Mouse (Mus musculus): ENCODE results near the gene Tuba1c. TPM values are rescaled to one million over a fixed set of nuclear protein-coding genes. Genes with fewer than 3 reads are reported as not detected.
A peak's percentile ranks its signal among the peaks of the same experiment; 100 is the strongest.

Tuba1c gene
- polyA plus RNA-seq, 1 experiment from 2014 or later: 315 TPM

GRCm38 (mm10) chr15:98993865-98994264, 35.8 kb upstream of the Tuba1c start:
- Histone ChIP-seq H3K36me3 (ENCODE audit: control insufficient read depth, insufficient read depth) (no peaks in the 10 kb centered on the region), H3K4me3 (ENCODE audit: low read depth, low read length) (peak overlapping the region; percentile 36; the same call in 1 of the 2 replicates), H3K4me1 (replicated peaks; ENCODE audit: control insufficient read depth, insufficient read depth, low read length) (no peaks in the 10 kb centered on the region), H3K9ac (ENCODE audit: low read depth, low read length) (peak overlapping the region; percentile 32; the same call in 1 of the 2 replicates), H3K27me3 (replicated peaks; ENCODE audit: control insufficient read depth, insufficient read depth, low read length) (no peaks in the 10 kb centered on the region), H3K9me3 (ENCODE audit: control insufficient read depth) (no peaks in the 10 kb centered on the region), H3K27ac (ENCODE audit: low read depth, low read length) (peak overlapping the region; percentile 96; the same call in 1 of the 2 replicates), H3K4me2 (replicated peaks; ENCODE audit: low read depth) (peak overlapping the region; percentile 74; the same call in 1 of the 2 replicates)
- TF ChIP-seq CTCF (IDR thresholded peaks at IDR 0.05; ENCODE audit: low read depth): peak; percentile 94
- peak; percentile 25; the same call in 1 of the 2 replicates for ATAC-seq
- WGBS: 2% methylated on average over 11 of the region's 11 CpGs

GRCm38 (mm10) chr15:98994957-98995520, 34.7 kb upstream of the Tuba1c start:
- H3K9me3 ChIP-seq (ENCODE audit: control insufficient read depth): no peaks in the 10 kb centered on the region
- no peak overlapping the region for H3K4me2 ChIP-seq (replicated peaks; ENCODE audit: low read depth)
- no peak overlapping the region for H3K27ac ChIP-seq (ENCODE audit: low read depth, low read length)
- H3K9ac ChIP-seq (ENCODE audit: low read depth, low read length): no peak overlapping the region
- no peaks in the 10 kb centered on the region for H3K4me1 ChIP-seq (replicated peaks; ENCODE audit: control insufficient read depth, insufficient read depth, low read length)
- no peak overlapping the region for H3K4me3 ChIP-seq (ENCODE audit: low read depth, low read length)
- H3K27me3 ChIP-seq (replicated peaks; ENCODE audit: control insufficient read depth, insufficient read depth, low read length): no peaks in the 10 kb centered on the region
- ATAC-seq: no peak
- 83% methylated on average over 9 of the region's 9 CpGs for WGBS
- no peaks in the 10 kb centered on the region for H3K36me3 ChIP-seq (ENCODE audit: control insufficient read depth, insufficient read depth)
- TF ChIP-seq CTCF (IDR thresholded peaks at IDR 0.05; ENCODE audit: low read depth): no peak

- H3K9me3 ChIP-seq (ENCODE audit: control insufficient read depth): no peaks in the 10 kb centered on the region
- no peak overlapping the region for H3K9ac ChIP-seq (ENCODE audit: low read depth, low read length)
- H3K4me1 ChIP-seq (replicated peaks; ENCODE audit: control insufficient read depth, insufficient read depth, low read length): no peaks in the 10 kb centered on the region
- no peaks in the 10 kb centered on the region for H3K27me3 ChIP-seq (replicated peaks; ENCODE audit: control insufficient read depth, insufficient read depth, low read length)
- no peak overlapping the region for H3K27ac ChIP-seq (ENCODE audit: low read depth, low read length)
- no peak for ATAC-seq
- H3K36me3 ChIP-seq (ENCODE audit: control insufficient read depth, insufficient read depth): no peaks in the 10 kb centered on the region
- WGBS: 86% methylated on average over 7 of the region's 7 CpGs
- H3K4me3 ChIP-seq (ENCODE audit: low read depth, low read length): no peak overlapping the region
- H3K4me2 ChIP-seq (replicated peaks; ENCODE audit: low read depth): no peak overlapping the region
- TF ChIP-seq CTCF (IDR thresholded peaks at IDR 0.05; ENCODE audit: low read depth): no peak
Observed at GRCm38 (mm10) chr15:98996840-98997239, 32.9 kb upstream of the Tuba1c start.

GRCm38 (mm10) chr15:98997938-98998774, 31.5 kb upstream of the Tuba1c start:
- no peak overlapping the region for H3K9ac ChIP-seq (ENCODE audit: low read depth, low read length)
- H3K4me2 ChIP-seq (replicated peaks; ENCODE audit: low read depth): no peak overlapping the region
- peak; percentile 52 for ATAC-seq
- 26% methylated on average over 13 of the region's 13 CpGs for WGBS
- no peaks in the 10 kb centered on the region for H3K27me3 ChIP-seq (replicated peaks; ENCODE audit: control insufficient read depth, insufficient read depth, low read length)
- H3K27ac ChIP-seq (ENCODE audit: low read depth, low read length): no peak overlapping the region
- H3K36me3 ChIP-seq (ENCODE audit: control insufficient read depth, insufficient read depth): no peaks in the 10 kb centered on the region
- TF ChIP-seq CTCF (IDR thresholded peaks at IDR 0.05; ENCODE audit: low read depth): no peak
- no peaks in the 10 kb centered on the region for H3K4me1 ChIP-seq (replicated peaks; ENCODE audit: control insufficient read depth, insufficient read depth, low read length)
- H3K9me3 ChIP-seq (ENCODE audit: control insufficient read depth): no peaks in the 10 kb centered on the region
- H3K4me3 ChIP-seq (ENCODE audit: low read depth, low read length): no peak overlapping the region

- Histone ChIP-seq H3K9ac (ENCODE audit: low read depth, low read length) (no peak overlapping the region), H3K4me2 (replicated peaks; ENCODE audit: low read depth) (no peak overlapping the region), H3K27me3 (replicated peaks; ENCODE audit: control insufficient read depth, insufficient read depth, low read length) (no peaks in the 10 kb centered on the region), H3K4me3 (ENCODE audit: low read depth, low read length) (no peak overlapping the region), H3K36me3 (ENCODE audit: control insufficient read depth, insufficient read depth) (no peaks in the 10 kb centered on the region), H3K27ac (ENCODE audit: low read depth, low read length) (no peak overlapping the region), H3K9me3 (ENCODE audit: control insufficient read depth) (no peaks in the 10 kb centered on the region), H3K4me1 (replicated peaks; ENCODE audit: control insufficient read depth, insufficient read depth, low read length) (no peaks in the 10 kb centered on the region)
- 0 out of 2 replicates have a peak, but pooled peaks have one; percentile 4 for TF ChIP-seq CTCF (IDR thresholded peaks at IDR 0.05; ENCODE audit: low read depth)
- WGBS: 29% methylated on average over 6 of the region's 6 CpGs
- ATAC-seq: no peak
Observed at GRCm38 (mm10) chr15:98998775-98999157, 30.9 kb upstream of the Tuba1c start.

GRCm38 (mm10) chr15:99000535-99001283, 29.0 kb upstream of the Tuba1c start:
- H3K4me2 ChIP-seq (replicated peaks; ENCODE audit: low read depth): peak overlapping the region; percentile 66
- H3K9me3 ChIP-seq (ENCODE audit: control insufficient read depth): no peaks in the 10 kb centered on the region
- 38% methylated on average over 14 of the region's 14 CpGs for whole genome bisulfite sequencing
- H3K36me3 ChIP-seq (ENCODE audit: control insufficient read depth, insufficient read depth): no peaks in the 10 kb centered on the region
- no peak overlapping the region for H3K9ac ChIP-seq (ENCODE audit: low read depth, low read length)
- H3K4me1 ChIP-seq (replicated peaks; ENCODE audit: control insufficient read depth, insufficient read depth, low read length): no peaks in the 10 kb centered on the region
- no peaks in the 10 kb centered on the region for H3K27me3 ChIP-seq (replicated peaks; ENCODE audit: control insufficient read depth, insufficient read depth, low read length)
- no peak for ATAC-seq
- no peak overlapping the region for H3K27ac ChIP-seq (ENCODE audit: low read depth, low read length)
- peak; percentile 78 for TF ChIP-seq CTCF (IDR thresholded peaks at IDR 0.05; ENCODE audit: low read depth)
- H3K4me3 ChIP-seq (ENCODE audit: low read depth, low read length): no peak overlapping the region
